Mouse (Mus musculus) lung, postnatal 36 days (tissue): ENCODE data around the gene Sema4f.

Experiments
- DNase-seq: peaks from one replicate; pipeline ENCODE4 v3.0.0; 2022; ENCODE audit warnings: mixed read lengths

Sema4f gene

DNA sequence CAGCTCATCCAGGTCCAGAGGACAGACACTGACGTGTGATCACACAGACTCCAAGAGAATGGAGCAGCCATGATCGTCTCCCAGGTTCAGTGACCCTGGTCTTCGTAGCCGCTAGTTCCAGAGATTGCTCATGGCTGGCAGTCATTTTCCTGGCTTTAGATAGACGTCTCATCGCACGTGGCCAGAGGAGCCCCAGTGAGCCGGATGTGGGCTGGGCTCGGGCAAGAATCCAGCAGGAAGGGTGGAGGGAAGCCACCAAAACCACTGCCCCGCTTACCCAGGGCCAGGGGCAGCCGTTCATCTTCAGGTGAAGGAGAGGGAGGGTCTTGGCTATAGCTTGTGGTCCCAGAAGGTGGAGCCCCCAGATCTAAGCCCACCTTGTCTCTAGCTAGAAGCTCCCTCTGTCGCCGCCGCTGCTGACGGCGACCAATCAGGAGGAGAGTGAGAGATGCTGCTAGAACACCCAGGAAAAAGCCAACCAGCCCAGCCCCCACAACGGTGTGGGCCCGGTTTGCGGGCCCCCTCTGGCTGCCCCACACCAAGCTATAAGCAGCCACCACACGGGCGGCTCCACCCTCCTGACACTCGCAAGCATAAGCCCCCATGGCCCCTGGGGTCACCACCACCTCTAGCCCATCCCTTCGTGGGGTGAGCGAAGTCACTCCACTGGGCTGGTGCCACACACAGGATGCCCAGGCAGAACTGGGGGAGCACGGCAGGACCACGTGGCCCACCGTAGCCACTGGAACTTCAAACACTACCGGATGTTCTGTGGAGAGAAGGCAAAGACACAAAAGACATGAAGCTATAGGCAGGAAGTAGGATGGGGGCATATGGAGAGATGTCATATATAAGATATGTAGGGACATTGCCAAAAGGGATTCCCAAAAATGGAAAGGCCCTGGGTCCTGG is 26.0 kb downstream of the Sema4f start:
- peak; percentile 18 for DNase-seq

DNA sequence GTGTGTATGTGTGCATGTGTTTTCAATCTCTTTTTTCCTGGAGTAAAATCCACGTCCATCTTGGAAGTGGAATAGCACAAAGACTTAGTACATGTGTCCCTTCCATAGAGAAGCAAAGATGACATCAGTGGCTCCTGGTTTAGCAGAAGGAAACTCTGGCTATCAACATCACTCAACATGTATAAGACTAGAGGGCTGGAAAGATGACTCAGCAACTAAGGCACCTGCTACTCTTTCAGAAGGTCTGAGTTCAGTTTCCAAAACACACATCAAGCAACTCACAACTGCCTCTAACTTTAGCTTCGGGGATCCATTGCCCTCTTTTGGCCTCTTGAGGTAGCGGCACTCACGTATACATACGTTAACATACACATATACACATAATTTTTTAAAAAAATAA is 28.3 kb downstream of the Sema4f start:
- DNase-seq: no peak

DNA sequence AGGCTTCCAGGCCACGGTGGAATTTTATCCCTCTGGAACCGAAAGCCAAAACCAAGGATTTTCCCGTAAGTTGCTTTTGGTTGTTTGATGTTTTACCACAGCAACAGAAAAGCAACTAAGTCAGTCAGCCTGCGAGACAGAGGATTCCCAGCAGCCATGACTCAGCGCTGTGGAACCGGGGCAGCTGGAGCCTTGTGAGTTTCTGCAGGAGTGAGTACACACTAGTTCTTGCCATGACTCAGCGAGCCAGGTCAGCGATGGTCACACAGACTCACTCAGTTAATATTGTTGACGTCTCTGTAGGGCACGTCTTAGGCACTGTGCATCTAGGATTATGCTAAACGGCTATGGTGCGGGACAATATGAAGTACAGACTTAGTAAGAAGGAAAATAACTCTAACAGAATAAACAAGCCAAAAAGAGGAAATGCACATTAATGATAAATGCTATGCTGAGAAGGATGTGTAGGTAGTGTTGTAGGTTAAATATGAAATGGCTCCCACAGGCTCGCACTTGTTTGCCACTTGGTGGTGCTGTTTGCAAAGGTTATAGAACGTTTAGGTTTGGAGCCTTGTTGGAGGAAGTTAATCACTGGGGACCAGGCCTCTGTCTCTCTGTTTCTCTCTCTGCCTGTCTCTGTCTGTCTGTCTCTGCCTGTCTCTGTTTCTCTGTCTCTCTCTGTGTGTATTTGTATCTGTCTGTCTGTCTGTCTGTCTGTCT is 30.3 kb downstream of the Sema4f start:
- DNase-seq: peak; percentile 62

DNA sequence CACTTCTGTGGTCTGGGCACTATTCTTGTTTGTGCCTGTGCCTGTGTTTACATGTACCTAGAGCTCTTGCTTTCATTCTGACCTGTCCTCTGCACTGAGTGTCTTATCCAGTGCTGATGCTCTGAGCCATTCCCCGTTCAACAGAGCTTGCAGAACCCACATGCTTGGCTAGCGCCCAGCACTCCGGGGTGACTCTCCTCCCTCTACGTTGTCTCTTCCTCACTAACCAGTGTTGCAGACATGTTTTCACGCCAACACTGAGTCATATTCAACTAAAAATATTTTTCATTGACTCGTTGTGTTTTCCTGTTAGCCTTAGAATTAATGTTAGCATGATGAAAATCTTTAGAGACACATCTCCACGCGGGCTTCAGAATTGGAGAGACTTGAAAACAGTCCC is 31.5 kb downstream of the Sema4f start:
- no peak for DNase-seq

DNA sequence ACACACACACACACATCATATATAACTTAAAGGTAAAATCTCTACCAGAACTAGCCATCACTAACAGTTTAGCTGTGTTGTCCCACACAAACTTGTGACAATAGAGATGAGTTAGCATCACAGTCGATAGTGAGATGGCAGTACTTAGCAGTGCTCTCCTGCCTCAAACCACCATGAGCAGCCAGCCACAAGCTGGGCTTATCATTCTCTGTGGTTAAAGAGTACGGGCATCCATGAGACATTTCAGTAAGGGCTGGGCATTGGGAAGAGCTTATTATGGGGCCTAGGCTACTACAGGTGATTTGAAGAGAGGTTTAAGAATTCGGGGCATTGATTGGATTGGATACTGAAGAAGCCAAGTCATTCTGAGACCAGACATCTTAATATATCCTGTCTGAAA is 32.6 kb downstream of the Sema4f start:
- DNase-seq: no peak

DNA sequence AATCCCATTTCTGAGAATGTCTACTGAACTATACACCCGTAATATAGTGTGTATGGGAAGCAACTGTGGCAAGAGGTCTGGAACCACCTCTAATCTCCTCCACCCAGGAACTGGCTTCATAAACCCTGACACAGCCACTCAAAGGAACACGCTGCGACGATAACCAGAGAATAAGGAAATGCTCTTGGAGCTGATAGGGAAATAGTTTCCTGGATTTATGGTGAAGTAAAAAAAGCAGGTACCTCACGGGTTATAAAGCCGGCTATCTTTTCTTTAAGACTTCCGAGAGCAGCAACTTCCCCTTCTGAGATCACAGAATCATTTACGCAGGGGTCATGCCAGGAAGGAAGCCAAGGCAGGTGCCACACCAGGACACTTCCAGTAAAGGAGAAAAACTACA is 37.0 kb downstream of the Sema4f start:
- no peak for DNase-seq

DNA sequence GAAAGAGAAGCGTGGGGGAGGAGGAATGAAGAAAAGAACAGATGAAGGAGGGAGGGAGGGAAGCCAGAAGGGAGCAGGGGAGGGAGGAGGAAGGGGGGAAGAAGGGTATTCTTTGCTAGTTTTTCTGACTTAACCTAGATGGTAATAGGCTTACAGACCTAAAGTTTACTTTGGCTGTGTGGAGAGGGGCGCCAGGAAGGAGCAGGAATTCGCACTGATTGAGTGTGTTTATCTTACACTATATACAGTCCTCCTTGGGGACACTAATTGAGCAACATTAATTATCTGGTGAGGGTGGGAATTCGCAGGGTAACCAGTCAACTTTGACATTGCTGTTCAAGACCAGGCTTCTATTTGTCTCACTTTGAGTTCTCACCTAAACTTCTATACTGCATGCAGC is 40.8 kb downstream of the Sema4f start:
- no peak for DNase-seq

DNA sequence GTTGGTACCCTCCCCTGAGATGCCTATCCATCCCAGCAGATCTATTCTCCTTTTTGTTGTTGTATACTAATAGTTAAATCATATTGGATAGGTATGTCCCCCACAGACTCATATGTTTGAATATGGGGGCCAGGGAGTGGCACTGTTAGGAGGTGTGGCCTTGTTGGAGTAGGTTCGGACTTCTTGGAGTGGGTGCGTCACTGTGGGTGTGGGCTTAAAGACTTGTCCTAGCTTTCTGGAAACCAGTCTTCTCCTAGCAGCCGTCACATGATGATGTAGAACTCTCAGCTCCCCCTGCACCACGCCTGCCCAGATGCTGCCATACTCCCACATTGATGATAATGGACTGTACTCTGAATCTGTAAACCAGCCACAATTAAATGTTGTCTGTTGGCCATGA is 41.3 kb downstream of the Sema4f start:
- DNase-seq: no peak

DNA sequence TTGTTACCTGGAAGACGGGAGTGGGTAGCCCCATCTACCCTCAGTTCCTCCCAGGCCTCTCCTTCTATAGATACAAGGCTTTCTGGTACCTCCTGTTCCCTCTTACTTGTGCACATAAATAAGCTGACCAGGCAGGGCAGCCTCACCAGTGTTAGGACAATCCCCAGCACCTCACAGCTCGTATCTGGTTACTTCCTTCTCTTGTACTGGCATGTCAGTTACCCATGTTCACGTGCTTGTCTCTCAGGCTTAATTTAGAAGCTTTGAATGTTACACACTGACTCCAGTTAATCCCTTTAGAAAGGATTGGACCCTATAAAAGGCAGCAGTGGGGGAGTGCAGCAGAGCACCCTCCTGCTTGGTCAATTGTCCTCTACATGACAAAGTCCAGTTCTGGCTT is 42.3 kb downstream of the Sema4f start:
- DNase-seq: no peak

DNA sequence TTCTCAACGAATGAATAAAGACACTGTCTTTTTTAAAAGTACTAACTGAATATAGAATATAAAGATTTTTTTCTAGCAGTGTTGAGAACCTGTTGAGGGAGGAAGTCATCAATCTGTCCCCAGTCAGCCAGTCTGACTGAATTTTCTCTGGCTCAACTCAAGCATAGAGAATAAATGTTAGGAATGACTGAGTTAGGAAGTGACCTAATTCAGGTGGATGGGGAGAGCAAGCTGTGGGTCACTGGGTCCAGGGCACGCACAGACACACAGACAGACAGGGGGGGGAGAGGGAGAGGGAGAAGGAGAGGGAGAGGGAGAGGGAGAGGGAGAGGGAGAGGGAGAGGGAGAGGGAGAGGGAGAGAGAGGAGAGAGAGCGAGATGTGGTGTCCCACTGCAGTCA is 46.2 kb downstream of the Sema4f start:
- no peak for DNase-seq

DNA sequence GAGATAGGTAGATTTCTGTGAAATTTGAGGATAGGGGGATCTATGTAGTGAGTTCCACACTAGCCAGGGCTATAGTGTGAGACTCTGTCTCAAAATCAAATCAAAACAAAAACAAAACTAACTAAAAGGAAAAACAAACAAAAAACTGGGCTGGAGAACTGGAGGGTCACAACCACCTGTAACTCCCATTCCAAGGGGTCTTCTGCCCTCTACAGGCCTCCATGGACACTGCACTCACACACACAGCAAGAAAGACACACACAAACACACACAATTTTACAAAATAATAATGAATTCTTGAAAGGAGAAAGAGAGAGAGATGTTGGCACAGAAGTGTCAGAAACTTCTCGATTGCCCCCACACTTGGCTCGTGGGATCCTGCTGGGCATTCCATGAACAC is 47.0 kb downstream of the Sema4f start:
- DNase-seq: peak; percentile 63

DNA sequence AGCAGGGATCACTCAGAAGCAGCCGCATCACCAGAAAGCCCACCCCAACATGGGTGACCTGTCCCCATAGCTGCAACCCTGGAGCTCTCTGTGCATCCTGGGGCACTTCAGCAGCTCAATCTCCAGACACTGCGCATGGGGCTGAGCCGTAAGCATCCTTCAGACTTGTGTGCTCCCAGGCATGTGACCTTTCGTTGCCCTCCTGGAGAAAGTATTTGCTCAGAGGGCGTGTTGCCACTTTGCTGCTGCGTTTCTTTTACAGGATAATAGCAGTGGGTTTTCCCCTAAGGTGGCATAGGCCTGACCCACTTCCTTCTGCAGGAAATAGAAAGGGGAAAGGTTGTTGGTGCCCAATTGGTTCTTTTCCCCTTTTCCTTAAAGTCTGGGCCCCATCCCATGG is 48.1 kb downstream of the Sema4f start:
- DNase-seq: peak; percentile 68

DNA sequence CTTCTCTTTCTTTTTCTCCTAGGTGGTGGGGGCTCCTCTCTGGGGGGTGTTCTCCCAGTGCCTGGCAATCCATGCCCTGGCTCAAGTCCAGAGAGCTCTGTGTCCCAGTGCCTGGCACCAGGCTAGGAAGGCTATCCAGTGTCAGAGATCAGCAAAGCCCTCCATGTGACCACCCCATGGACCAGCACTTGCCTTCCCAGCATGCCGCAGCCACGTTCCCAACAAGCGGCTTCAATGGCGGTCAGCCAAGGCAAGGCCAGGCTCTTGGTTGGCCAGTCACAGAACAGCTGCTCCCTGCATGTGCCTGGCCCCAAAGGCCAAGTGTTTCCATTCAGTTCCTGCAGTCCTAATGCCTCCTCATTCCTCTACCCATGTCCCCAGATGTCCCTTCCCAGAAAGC is 53.2 kb downstream of the Sema4f start:
- DNase-seq: no peak

DNA sequence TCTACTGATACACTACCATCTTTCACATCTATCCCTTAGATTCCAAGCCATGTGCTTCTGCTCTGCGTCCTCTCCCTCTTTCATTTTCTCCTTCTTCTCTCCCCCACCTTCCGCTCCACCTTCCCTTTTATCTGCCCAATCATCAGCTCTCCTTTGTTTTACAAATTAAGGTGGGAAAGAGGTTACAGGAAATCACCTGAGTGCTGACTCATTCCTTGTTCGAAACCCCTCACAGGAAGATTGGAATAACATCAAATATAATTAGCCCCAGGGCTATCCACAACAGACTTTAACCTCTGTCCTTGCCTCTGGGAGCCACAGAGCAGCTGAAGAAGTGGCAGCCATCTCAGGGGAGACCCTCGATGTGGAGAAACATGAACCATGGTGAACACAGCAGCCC is 53.7 kb downstream of the Sema4f start:
- DNase-seq: no peak

DNA sequence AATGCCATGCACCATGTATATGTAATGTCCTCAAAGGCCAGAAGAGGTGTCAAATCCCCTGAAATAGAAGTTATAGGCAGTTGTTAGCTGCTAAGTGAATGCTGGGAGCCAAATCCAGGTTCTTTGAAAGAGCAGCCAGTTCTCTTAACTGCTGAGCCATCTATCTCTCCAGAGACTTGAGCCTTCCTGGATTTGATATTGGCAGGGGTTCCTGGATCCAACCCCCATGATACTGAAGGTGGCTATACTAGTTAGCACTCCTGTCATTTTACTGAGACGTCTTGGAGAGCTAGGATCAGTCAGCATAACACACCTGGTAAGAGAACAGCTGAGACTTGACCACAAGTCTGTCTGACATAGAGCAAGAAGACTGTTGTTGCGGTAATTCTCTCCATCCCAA is 54.1 kb downstream of the Sema4f start:
- DNase-seq: no peak

DNA sequence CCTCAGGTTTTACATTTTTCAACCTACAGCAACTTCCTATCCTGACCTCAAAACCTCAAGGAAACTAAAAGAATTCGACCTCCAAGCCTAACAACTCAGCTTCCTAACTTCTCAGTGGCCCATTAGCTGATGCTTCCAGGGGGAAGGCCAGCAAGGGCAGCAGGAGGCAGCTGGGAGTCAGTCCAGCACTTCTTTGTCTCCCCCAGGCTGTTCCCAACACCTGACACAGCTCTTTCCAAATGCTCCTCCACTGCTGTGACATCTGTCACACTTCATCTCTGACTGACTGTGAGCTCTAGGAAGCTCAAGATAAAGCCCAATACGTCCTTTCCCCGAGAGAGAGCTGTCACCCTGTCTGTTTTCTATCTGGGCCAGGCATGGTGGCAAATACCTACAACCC is 55.0 kb downstream of the Sema4f start:
- no peak for DNase-seq

DNA sequence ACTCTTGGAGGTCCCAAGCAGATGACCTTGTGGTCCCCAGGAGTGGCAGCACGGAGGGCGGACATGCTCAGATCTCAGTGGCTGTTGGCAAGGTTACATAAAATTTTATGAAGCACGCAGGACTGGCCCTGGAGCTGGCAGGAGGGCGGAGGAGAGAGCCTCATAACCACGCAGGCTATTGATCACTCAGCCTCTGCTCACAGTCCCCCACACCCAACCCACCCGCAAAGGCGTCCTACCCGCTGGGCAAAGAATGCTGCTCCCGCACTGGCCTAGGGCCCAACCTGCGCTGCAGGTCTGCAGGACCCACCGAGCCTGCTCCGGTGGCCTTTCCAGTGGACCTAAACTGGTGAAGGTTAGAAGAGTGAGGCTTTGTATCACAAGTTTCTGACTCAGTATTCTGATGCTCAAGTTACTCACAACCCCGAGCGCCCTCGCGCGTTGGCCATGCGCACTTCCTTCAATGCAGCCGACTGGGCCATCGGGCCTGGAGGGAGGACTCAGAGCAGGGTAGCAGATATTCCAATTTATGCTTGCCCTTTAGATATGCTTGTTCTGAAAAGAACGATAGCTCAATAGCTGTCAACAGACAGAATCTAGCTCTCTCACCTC is 58.0 kb downstream of the Sema4f start:
- DNase-seq: peak; percentile 79

DNA sequence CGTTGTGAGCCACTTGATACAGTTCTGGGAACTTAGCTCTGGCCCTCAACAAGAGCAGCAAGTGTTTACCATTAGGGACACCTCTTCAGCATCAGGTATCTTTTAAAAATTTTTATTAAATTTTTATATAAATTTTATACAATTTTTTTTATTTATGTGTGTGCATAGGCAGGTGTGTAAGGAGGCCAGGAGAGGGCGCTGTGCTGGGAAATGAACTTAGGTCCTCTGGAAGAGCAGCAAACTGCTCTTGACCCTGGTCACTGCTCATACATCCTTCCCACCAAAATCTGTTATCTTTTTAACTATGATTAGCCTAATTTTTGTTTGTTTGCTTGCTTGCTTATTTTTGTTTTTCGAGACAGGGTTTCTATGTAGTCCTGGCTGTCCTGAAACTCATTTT is 58.8 kb downstream of the Sema4f start:
- DNase-seq: peak; percentile 51

DNA sequence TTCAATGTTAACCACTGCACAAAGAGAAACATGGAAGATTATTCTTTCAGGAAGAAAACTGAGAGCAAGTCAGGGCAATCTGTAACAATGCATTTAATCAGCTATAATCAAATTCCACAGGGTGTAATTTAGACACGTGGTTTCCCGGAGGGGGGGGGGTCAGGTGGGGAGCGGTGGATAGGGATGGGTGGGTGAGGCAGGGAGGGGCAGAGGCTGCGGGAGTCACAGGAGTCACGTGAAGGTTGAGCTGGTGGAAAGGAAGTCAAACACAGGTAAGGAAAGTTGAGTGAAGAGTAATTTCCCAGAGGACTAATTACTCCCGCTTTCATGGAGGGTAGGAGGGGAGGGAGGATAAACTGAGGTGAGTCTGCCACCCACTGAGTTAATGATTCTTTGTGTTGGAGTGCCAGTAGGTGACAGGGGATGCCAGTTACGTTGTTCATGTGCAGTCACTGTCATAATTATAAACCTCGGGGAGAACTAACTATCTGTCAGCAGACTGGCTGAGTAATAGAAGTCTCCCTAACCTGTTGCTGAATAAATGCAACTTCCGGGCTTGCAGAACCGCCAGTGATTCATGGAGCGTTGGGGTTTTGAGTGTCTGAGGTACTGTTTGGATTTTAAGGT is 60.0 kb downstream of the Sema4f start:
- peak; percentile 47 for DNase-seq

DNA sequence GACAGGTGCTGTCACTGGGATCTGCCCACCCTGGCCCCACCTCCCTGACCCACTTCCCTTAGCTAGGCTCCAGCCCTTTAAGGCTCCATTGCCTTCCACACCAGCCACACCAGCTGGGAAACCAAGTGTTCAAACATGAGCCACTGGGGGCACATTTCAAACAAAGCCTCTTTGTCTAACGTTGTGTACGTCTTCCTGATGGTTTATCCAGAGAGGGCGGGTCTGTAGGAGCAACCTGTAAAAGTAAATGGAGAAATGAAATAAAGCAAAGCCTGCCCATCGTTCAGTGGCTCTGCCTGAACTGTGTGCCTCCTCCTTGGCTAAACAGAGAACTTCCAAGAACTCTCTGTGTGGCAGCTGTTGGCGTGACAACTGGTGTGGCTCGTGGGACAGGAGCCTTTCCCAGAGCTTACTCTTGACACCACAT is 64.0 kb downstream of the Sema4f start:
- no peak for DNase-seq

DNA sequence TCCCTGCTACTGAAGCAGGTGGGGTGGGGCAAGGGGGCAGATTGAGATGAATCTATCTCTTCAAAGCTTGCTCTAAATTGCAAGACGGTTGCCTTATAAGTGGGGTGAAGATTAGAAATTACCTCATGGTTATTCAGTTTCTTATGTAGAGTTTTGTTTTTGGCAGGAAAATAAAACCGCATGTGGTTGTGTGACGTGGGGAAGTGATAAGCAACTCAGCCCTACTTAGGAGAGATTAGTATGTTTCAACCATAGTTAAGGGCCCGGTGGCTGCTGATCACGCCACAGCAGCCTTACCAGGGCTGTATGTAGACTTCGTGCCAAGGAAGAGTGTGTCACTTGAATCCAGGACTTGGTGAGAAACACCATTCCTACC is 67.2 kb downstream of the Sema4f start:
- DNase-seq: peak; percentile 23

DNA sequence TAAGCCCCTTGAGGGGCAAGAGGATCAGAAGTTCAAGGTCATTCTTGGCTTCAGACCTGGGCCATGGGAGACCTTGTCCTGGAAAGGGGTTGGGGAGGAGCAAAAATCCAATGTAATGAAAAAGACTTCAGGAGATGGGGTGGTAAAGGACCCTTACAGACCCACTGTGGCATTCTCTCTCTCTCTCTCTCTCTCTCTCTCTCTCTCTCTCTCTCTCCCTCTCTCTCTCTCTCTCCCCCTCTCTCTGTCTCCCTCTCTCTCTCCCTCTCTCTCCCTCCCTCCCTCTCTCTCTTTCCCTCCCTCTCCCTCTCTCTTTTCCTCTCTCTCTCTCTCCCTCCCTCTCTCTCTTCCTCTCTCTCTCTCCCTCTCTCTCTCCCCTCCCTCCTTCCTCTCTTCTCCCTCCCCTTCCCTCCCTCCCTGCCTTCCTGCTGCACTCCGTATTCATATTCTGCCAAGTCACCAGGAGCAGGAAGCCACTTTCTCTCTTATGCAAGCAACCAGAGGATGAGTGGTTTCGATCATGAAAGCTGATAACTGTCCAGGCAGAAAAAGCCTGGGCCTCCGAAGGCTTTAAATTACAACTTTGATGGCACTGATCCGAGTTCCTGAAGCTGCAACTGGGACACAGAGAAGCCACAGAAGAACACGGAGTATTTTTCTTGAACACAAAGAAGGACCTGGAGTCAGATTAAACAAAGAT is 67.8 kb downstream of the Sema4f start:
- peak; percentile 64 for DNase-seq

DNA sequence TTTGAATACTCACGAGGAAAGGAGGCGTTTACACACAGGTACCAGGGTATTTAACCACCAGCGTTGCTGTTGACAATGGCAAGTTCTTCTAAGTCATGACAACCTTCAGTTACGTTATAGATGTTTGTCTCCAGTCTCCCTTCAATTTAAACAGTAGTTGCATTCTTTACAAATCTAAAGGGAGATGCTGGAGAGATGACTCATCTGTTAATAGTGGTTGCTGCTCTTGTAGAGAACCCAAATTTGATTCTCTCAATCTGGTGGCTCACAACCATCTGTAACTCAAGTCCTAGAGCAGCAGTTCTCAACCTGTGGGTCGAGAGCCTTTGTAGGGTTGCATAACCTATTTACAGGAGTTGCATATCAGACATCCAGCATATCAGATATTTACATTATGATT is 71.1 kb downstream of the Sema4f start:
- DNase-seq: no peak
